Mouse (Mus musculus): ENCODE results near the gene Runx1.

DNA sequence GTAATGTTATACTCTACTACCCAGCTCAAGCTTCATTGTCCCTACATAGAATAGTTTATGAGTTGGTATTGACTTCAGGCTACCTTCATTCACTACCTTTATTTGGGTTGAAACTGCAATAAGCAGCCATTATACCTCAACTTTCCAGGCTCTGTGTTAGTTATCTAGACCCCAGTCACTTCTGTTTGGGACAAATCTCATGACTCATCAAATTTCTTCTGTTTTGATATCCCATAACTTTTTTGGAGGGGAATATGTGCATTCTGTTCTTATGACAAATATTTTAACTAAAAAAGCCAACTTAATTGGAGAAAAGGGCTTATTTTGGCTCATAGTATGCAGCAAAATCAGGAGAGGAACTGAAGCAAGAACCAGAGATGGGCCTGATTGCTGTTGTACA is 12.8 kb upstream of the Runx1 start:
- no peak for TF ChIP-seq POLR2A (IDR thresholded peaks at IDR 0.05; ENCODE audit: insufficient read depth, low read depth, low read length)
- TF ChIP-seq CTCF (IDR thresholded peaks at IDR 0.05; ENCODE audit: insufficient read depth, low read depth, low read length) = no peak

All from olfactory bulb, adult 2 months (tissue).